Mouse (Mus musculus) urinary bladder, postnatal 4 days (tissue): Measurements from ENCODE around the gene Mansc4.

Experiments
- DNase-seq, 2 experiments: peaks; one replicate each; pipeline ENCODE4 v3.0.0; 2021 to 2022; ENCODE audit warnings: low spot score in 2 of 2

Gene Mansc4

DNA sequence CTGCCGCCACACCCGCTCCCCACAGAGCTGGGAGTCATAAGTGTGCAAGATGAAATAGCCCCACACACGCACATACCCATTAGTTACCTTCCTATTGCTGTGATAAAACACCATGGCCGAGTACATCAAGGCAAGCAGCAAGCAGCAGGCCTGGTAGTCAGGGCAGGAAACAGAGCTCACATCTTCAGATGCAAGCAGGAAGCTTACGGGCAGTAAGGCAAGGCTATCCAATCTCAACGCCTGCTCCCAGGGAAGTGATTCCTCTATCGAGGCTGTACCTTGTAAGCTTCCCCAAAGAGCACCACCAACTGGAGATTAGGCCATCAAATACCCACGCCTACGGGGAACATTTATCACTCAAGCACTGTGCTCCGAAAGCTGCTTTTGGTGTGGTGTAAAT is 6.9 kb downstream of the Mansc4 start:
- no peak for DNase-seq

- DNase-seq, result no peak
Observed at GRCm38 (mm10) chr6:147076878-147077277, 10.0 kb downstream of the Mansc4 start.

- no peak for DNase-seq
Observed at GRCm38 (mm10) chr6:147075808-147076387, 10.9 kb downstream of the Mansc4 start.

DNA sequence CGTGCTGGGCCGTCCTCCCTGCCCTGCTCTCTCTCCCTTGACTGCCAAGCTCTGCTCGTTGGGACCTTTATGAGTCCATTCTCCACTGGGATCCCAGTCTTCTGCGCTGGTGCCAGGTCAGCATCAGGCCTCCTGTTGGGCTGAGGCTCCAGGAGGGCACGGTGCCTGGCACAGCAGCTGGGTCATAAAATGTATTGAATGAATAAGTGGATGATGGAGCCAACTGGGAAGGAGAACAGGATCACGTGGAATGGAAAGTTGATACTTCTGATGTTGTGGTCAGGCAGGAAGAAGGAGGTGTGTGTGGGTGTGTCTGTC is 21.9 kb downstream of the Mansc4 start:
- no peak for DNase-seq

GRCm38 (mm10) chr6:147064226-147064943 is 22.4 kb downstream of the Mansc4 start:
- DNase-seq, result no peak

DNA sequence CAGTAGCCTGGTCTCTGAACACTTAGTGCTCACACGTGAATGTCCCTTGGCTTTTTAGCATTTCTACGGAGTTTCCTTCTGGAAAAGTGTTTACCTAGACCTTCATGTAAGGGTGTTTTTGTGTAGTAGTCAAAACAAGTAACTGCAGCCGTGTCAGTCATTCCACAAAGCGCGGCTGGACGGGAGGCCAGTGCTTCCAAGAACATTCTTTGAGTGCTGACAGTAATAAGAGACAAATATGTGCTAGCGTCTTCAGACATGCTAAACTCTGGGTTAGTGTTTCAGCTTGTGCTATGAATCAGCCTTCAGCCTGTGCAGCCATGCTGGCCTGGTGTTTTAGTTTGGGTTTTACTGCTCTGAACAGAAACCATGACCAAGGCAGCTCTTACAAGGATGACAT is 24.1 kb downstream of the Mansc4 start:
- DNase-seq, result peak in 1 of 2 experiments; percentile 39

- DNase-seq, result peak in 1 of 2 experiments; percentile 36
Observed at GRCm38 (mm10) chr6:147062034-147062433, 24.8 kb downstream of the Mansc4 start.

GRCm38 (mm10) chr6:147061630-147062029 is 25.2 kb downstream of the Mansc4 start:
- DNase-seq, result peak in 1 of 2 experiments; percentile 43

DNA sequence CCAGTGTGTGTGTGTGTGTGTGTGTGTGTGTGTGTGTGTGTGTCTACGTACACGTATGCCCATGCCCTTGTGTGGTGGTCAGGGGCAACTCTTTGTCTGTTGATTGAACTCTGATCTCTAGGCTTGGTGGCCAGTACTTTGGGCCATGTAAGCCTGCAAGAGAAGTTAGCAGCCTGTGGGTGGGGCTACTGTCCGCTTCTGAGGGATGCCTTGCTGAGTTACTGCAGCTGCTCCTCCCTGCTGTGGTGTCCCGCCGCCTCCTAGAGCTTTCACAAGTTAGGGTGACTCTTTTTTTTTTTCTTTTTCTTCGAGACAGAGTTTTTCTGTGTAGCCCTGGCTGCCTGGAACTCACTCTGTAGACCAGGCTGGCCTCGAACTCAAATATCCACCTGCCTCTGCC is 27.5 kb downstream of the Mansc4 start:
- DNase-seq, result no peak

- DNase-seq, result no peak
Observed at GRCm38 (mm10) chr6:147055374-147055977, 31.4 kb downstream of the Mansc4 start.

GRCm38 (mm10) chr6:147053785-147054646 is 32.8 kb downstream of the Mansc4 start:
- no peak for DNase-seq

- DNase-seq, result no peak
Observed at GRCm38 (mm10) chr6:147052440-147052839, 34.4 kb downstream of the Mansc4 start.

DNA sequence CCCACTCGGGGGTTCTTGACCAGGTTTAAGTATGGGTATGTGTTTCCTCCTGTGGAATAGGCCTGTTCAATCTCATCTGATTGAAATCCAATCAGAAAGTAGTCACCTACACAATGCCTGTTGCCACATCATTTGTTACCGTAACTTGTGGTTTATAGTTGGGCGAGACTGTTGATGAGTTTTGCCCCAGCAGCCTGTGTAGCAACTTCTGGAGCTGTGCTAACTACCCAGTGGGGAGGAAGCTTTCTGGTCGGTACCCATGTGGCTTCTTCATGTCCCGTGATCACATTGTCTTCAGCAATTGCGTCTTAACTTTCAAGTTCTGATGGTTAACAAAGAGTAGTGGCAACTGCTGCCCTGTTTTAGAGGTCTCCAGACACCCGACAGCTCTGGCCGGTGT is 35.2 kb downstream of the Mansc4 start:
- DNase-seq, result no peak

- no peak for DNase-seq
Observed at GRCm38 (mm10) chr6:147049239-147049805, 37.5 kb downstream of the Mansc4 start.

DNA sequence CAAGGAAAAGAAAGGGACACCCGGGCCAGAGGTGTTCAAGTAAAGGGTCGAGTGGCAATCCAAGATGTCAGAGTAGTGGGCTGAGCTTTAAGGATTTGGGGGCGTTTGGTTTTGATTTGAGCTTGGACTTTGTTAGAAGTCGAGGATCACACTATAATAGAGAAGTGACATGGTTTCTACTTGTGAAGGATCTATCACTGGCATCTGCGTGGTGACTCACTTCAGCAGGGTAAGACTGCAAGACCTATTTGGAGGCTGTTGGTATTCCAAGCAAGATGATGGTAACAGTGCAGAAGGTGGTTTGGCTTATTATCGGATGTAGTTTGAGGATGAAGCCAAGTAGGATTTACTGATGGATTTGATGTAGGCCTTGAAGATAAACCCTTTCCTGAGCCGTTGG is 43.2 kb downstream of the Mansc4 start:
- no peak for DNase-seq

GRCm38 (mm10) chr6:147042291-147043290 is 44.2 kb downstream of the Mansc4 start, which contains the start of gene Mrps35:
Gene Mrps35 (plus strand): TSS chr6:147042764.
- peak; percentile 84 to 92 for DNase-seq

DNA sequence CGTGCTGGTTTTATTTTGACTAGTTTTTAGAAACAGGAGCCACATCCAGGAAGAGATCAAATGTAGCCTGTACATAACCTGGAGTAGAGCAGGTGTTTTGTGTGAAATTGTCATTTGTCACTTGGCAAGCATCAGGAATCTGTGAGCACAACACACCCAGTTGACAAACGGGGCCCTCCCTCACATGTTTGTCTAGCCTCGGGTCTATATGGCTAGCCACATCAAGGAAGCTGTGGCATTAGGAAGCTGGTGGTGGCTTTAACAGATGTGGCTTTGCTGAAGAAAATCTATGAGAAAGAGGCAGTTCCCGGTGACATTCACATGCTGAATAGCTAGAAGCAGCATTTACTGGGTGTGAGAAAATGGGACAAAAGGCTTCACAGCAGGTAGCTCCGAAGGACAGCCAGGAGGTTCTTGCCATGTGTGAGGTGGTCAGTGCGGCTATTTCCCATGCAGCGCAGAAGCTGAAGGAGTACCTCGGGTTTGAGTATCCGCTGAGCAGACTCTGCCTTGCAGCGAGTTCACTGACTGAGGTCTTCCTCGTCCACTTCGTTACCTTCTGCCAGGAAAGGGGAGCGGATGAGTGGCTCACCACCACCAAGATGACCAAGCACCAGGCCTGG is 54.4 kb downstream of the Mansc4 start, which contains the start of gene Rep15:
Rep15 (plus strand) TSS at position 282 of the 623 bp plus-strand sequence.
- no peak for DNase-seq

GRCm38 (mm10) chr6:147030096-147030885 is 56.5 kb downstream of the Mansc4 start:
- no peak for DNase-seq

- no peak for DNase-seq
Observed at GRCm38 (mm10) chr6:147029591-147029990, 57.2 kb downstream of the Mansc4 start.
